Mouse (Mus musculus) thymus, postnatal 25 days (tissue): ENCODE measurements around the gene Tspan9.

Source experiments
- DNase-seq: peaks from one replicate; pipeline ENCODE4 v3.0.0; 2022

Tspan9 gene

GRCm38 (mm10) chr6:128075453-128076003 lies 67.9 kb downstream of the Tspan9 start:
- no peak for DNase-seq

GRCm38 (mm10) chr6:128070921-128071558 lies 72.4 kb downstream of the Tspan9 start:
- no peak for DNase-seq

- DNase-seq, result no peak
Measured at GRCm38 (mm10) chr6:128070072-128070872, 73.1 kb downstream of the Tspan9 start.

GRCm38 (mm10) chr6:128068144-128068543 lies 75.2 kb downstream of the Tspan9 start:
- no peak for DNase-seq

- peak; percentile 10 for DNase-seq
Measured at GRCm38 (mm10) chr6:128065982-128066381, 77.4 kb downstream of the Tspan9 start.

- DNase-seq, result peak; percentile 38
Measured at GRCm38 (mm10) chr6:128063501-128063900, 79.9 kb downstream of the Tspan9 start.

GRCm38 (mm10) chr6:128062784-128063183 lies 80.6 kb downstream of the Tspan9 start:
- no peak for DNase-seq

- no peak for DNase-seq
Measured at GRCm38 (mm10) chr6:128062216-128062615, 81.2 kb downstream of the Tspan9 start.

- DNase-seq, result no peak
Measured at GRCm38 (mm10) chr6:128061342-128061741, 82.1 kb downstream of the Tspan9 start.

- DNase-seq, result no peak
Measured at GRCm38 (mm10) chr6:128058570-128058969, 84.8 kb downstream of the Tspan9 start.

- DNase-seq, result no peak
Measured at GRCm38 (mm10) chr6:128058157-128058556, 85.2 kb downstream of the Tspan9 start.

GRCm38 (mm10) chr6:128053000-128053732 lies 90.2 kb downstream of the Tspan9 start:
- no peak for DNase-seq

GRCm38 (mm10) chr6:128047671-128048070 lies 95.7 kb downstream of the Tspan9 start:
- DNase-seq, result no peak

- no peak for DNase-seq
Measured at GRCm38 (mm10) chr6:128047239-128047638, 96.2 kb downstream of the Tspan9 start.

GRCm38 (mm10) chr6:128046799-128047198 lies 96.6 kb downstream of the Tspan9 start:
- DNase-seq, result no peak

GRCm38 (mm10) chr6:128044691-128045090 lies 98.7 kb downstream of the Tspan9 start:
- no peak for DNase-seq

- DNase-seq, result no peak
Measured at GRCm38 (mm10) chr6:128043486-128043885, 99.9 kb downstream of the Tspan9 start.

- DNase-seq, result no peak
Measured at GRCm38 (mm10) chr6:128041836-128042235, 101.6 kb downstream of the Tspan9 start.

- no peak for DNase-seq
Measured at GRCm38 (mm10) chr6:128039077-128039766, 104.2 kb downstream of the Tspan9 start.

GRCm38 (mm10) chr6:128038568-128038967 lies 104.8 kb downstream of the Tspan9 start:
- DNase-seq, result no peak

- no peak for DNase-seq
Measured at GRCm38 (mm10) chr6:128036597-128036996, 106.8 kb downstream of the Tspan9 start.

GRCm38 (mm10) chr6:128035930-128036309 lies 107.5 kb downstream of the Tspan9 start:
- no peak for DNase-seq
